Comparison of ENCODE assay signal across 8 mouse cellular contexts in genomic region chr1:63445656-63446046, GRCm38 (mm10). TPM values are rescaled to one million over a fixed set of nuclear protein-coding genes. Genes with fewer than 3 reads are reported as not detected.
DNase-seq lines count a peak whose midpoint lies in the region; ATAC-seq and TF ChIP-seq lines count a peak whose summit lies in the region.

Gene Adam23 (plus strand): TSS chr1:63445891.

- WGBS in liver, postnatal 0 days (ENCODE audit: insufficient replicate concordance) = 2% methylated on average over 23 of the region's 41 CpGs

- peak within 1 kb of the TSS; percentile 48 for H3K4me3 ChIP-seq in liver, postnatal 0 days (ENCODE audit: low read depth, low read length)

- H3K9ac ChIP-seq in liver, postnatal 0 days (replicated peaks) = peak within 1 kb of the TSS; percentile 59

- no peak for TF ChIP-seq EP300 in liver, postnatal 0 days (IDR thresholded peaks at IDR 0.05; ENCODE audit: low read depth)

- no peak for DNase-seq in urinary bladder, adult 2 months (ENCODE audit: low spot score)
- no peak for DNase-seq in urinary bladder, postnatal 10 days (ENCODE audit: low spot score)
- DNase-seq in embryo, embryonic 10.5 days (ENCODE audit: low spot score) = peak; percentile 71
- DNase-seq in gonadal fat pad, adult 2 months (ENCODE audit: low read depth) = no peak
- peak; percentile 57 for DNase-seq in layer of hippocampus, adult 9-10 months (ENCODE audit: low spot score)
- peak; percentile 29 for DNase-seq in liver, postnatal 0 days
- peak; percentile 86 for DNase-seq in right cerebral cortex, postnatal 25 days
- DNase-seq in spleen, postnatal 4 days (ENCODE audit: low spot score in 2 of 2) = no peak

- H3K36me3 ChIP-seq in liver, postnatal 0 days (replicated peaks; ENCODE audit: insufficient read depth, low read length) = no peaks in the 10 kb centered on the region

- H3K4me2 ChIP-seq in liver, postnatal 0 days (ENCODE audit: low read depth, low read length) = peak within 1 kb of the TSS; percentile 64

- no peak within 1 kb of the TSS for H3K27ac ChIP-seq in liver, postnatal 0 days (ENCODE audit: low read depth)

- peaks cover 24% of the 10 kb centered on the region for H3K27me3 ChIP-seq in liver, postnatal 0 days (ENCODE audit: insufficient read depth, low read length)

- H3K9me3 ChIP-seq in liver, postnatal 0 days (ENCODE audit: low read length) = no peaks in the 10 kb centered on the region

- no peak for TF ChIP-seq CTCF in liver, postnatal 0 days (IDR thresholded peaks at IDR 0.05; ENCODE audit: low read depth)

- ATAC-seq in liver, postnatal 0 days = no peak

- no peaks in the 10 kb centered on the region; the same call in 1 of the 2 replicates for H3K4me1 ChIP-seq in liver, postnatal 0 days (ENCODE audit: insufficient read depth)

RNA-seq across cellular contexts. Expression of gene Adam23, which starts in this region (rescaled TPM):
- polyA plus RNA-seq in urinary bladder, adult 2 months (2012; rRNA removed) = 38.1 and 45.9 TPM in 2 replicates
- polyA plus RNA-seq in gonadal fat pad, adult 2 months (2012; rRNA removed) = 12.9 and 21.5 TPM in 2 replicates
- 4.5 and 6.1 TPM in 2 replicates for polyA plus RNA-seq in liver, postnatal 0 days (2015; fragmentation: Nextera tagmentation; extraction: Ambion mirVana)

Comparison
In these comparisons a context has a peak if more than half of its experiments do, and no peak if none do; other contexts are left out.
1. DNase-seq: peak in embryo, embryonic 10.5 days (single experiment), layer of hippocampus, adult 9-10 months (single experiment), liver, postnatal 0 days (single experiment) and right cerebral cortex, postnatal 25 days (single experiment); none in urinary bladder, adult 2 months (single experiment), urinary bladder, postnatal 10 days (single experiment), gonadal fat pad, adult 2 months (single experiment) and spleen, postnatal 4 days (0 of 2).